8 mouse cellular contexts compared by ENCODE assay signal in genomic region chr4:116708201-116708764, GRCm38 (mm10). TPM values are rescaled to one million over a fixed set of nuclear protein-coding genes. Genes with fewer than 3 reads are reported as not detected.
DNase-seq lines count a peak whose midpoint lies in the region; ATAC-seq and TF ChIP-seq lines count a peak whose summit lies in the region.

Gene Mmachc, minus strand, starts transcription at chr4:116708406.
Gene Ccdc163, plus strand, starts transcription at chr4:116708509.

- H3K27me3 ChIP-seq in kidney, embryonic 14.5 days (ENCODE audit: control insufficient read depth, insufficient read depth, low read length), result no peaks in the 10 kb centered on the region
- H3K27me3 ChIP-seq in limb, embryonic 15.5 days, result no peaks in the 10 kb centered on the region

- peaks cover 5% of the 10 kb centered on the region for H3K36me3 ChIP-seq in kidney, embryonic 14.5 days (ENCODE audit: control insufficient read depth, insufficient read depth, low read length)
- H3K36me3 ChIP-seq in limb, embryonic 15.5 days, result peaks cover 5% of the 10 kb centered on the region

- H3K4me2 ChIP-seq in kidney, embryonic 14.5 days (replicated peaks; ENCODE audit: low read depth, low read length), result peak within 1 kb of the TSS; percentile 64
- peak within 1 kb of the TSS; percentile 81 for H3K4me2 ChIP-seq in limb, embryonic 15.5 days

- TF ChIP-seq CTCF in bone marrow macrophage, adult 2 months (IDR thresholded peaks at IDR 0.05; ENCODE audit: low read depth, low read length), result no peak
- no peak for TF ChIP-seq CTCF in embryonic fibroblast, embryonic 13.5 days (IDR thresholded peaks at IDR 0.05; ENCODE audit: borderline replicate concordance, insufficient read depth, low read length)

- WGBS in kidney, embryonic 14.5 days, result under 1% methylated on average over 29 of the region's 29 CpGs
- under 1% methylated on average over 29 of the region's 29 CpGs for WGBS in limb, embryonic 15.5 days

- H3K4me3 ChIP-seq in bone marrow macrophage, adult 2 months (ENCODE audit: insufficient read depth, low read length), result peak within 1 kb of the TSS; percentile 80
- H3K4me3 ChIP-seq in embryonic fibroblast, embryonic 13.5 days (ENCODE audit: insufficient read depth, low read length), result peak within 1 kb of the TSS; percentile 76
- peak within 1 kb of the TSS; percentile 69 for H3K4me3 ChIP-seq in kidney, embryonic 14.5 days (ENCODE audit: low read length)
- peak within 1 kb of the TSS; percentile 64 for H3K4me3 ChIP-seq in limb, embryonic 15.5 days

- no peak for TF ChIP-seq POLR2A in bone marrow macrophage, adult 2 months (IDR thresholded peaks at IDR 0.05; ENCODE audit: borderline replicate concordance, low read depth, low read length)
- TF ChIP-seq POLR2A in embryonic fibroblast, embryonic 13.5 days (IDR thresholded peaks at IDR 0.05; ENCODE audit: low read depth, low read length), result peak; percentile 81

- peaks cover 9% of the 10 kb centered on the region for H3K4me1 ChIP-seq in bone marrow macrophage, adult 2 months (ENCODE audit: control insufficient read depth, insufficient read depth, low read length)
- H3K4me1 ChIP-seq in embryonic fibroblast, embryonic 13.5 days (ENCODE audit: control insufficient read depth, insufficient read depth, low read length), result 0 out of 2 replicates have a peak, but pooled peaks cover 3% of the 10 kb centered on the region
- H3K4me1 ChIP-seq in kidney, embryonic 14.5 days (ENCODE audit: control insufficient read depth, insufficient read depth, low read length), result 0 out of 2 replicates have a peak, but pooled peaks cover 6% of the 10 kb centered on the region
- H3K4me1 ChIP-seq in limb, embryonic 15.5 days, result peaks cover 15% of the 10 kb centered on the region; the same call in 1 of the 2 replicates

- DNase-seq in A20 (ENCODE audit: low read depth, low spot score), result peak; percentile 96
- peak; percentile 96 to 97 for DNase-seq in heart, adult 9 months (ENCODE audit: low spot score in 2 of 2)
- DNase-seq in monocyte, adult 2 months (ENCODE audit: low read depth in 1 of 2, low spot score in 2 of 2), result peak; percentile 59 to 74
- peak; percentile 93 to 94 for DNase-seq in spleen, postnatal 36 days (ENCODE audit: low spot score in 2 of 2)

- H3K9me3 ChIP-seq in kidney, embryonic 14.5 days (ENCODE audit: control insufficient read depth, low read length), result no peaks in the 10 kb centered on the region
- H3K9me3 ChIP-seq in limb, embryonic 15.5 days, result no peaks in the 10 kb centered on the region

- peak within 1 kb of the TSS; percentile 65 for H3K9ac ChIP-seq in kidney, embryonic 14.5 days (ENCODE audit: low read depth, low read length)
- H3K9ac ChIP-seq in limb, embryonic 15.5 days, result peak within 1 kb of the TSS; percentile 61

- H3K27ac ChIP-seq in bone marrow macrophage, adult 2 months (ENCODE audit: insufficient read depth, low read depth, low read length), result 0 out of 2 replicates have a peak within 1 kb of the TSS, but pooled peaks have one; percentile 7
- H3K27ac ChIP-seq in embryonic fibroblast, embryonic 13.5 days (ENCODE audit: insufficient read depth, low read length), result no peak within 1 kb of the TSS
- H3K27ac ChIP-seq in kidney, embryonic 14.5 days (ENCODE audit: low read depth, low read length), result no peak within 1 kb of the TSS
- peak within 1 kb of the TSS; percentile 65 for H3K27ac ChIP-seq in limb, embryonic 15.5 days

- peak; percentile 98 for ATAC-seq in kidney, embryonic 14.5 days (ENCODE audit: low FRiP score, low TSS enrichment)
- peak; percentile 99 for ATAC-seq in limb, embryonic 15.5 days (ENCODE audit: insufficient number of reproducible peaks, low FRiP score, low TSS enrichment, low read depth)

RNA-seq across cellular contexts. Expression of gene Mmachc, which starts in this region (rescaled TPM):
- 3.6 and 4.5 TPM in 2 replicates for polyA plus RNA-seq in bone marrow macrophage, adult 2 months (2012; ENCODE audit: insufficient read depth, insufficient read length, missing spikeins)
- polyA plus RNA-seq in embryonic fibroblast, embryonic 13.5 days (2011; ENCODE audit: insufficient read length, low read depth, missing spikeins), result 18.6 and 22.6 TPM in 2 replicates
- polyA plus RNA-seq in kidney, embryonic 14.5 days (2014; fragmentation: Nextera tagmentation; extraction: Ambion mirVana), result 19.7 and 25.5 TPM in 2 replicates
- 19.6 and 21.4 TPM in 2 replicates for polyA plus RNA-seq in limb, embryonic 15.5 days (2015; fragmentation: Nextera tagmentation; extraction: Ambion mirVana)

RNA-seq across cellular contexts. Expression of gene Ccdc163, which starts in this region (rescaled TPM):
- 54.8 and 71.5 TPM in 2 replicates for polyA plus RNA-seq in bone marrow macrophage, adult 2 months (2012; ENCODE audit: insufficient read depth, insufficient read length, missing spikeins)
- 21.8 and 33.8 TPM in 2 replicates for polyA plus RNA-seq in embryonic fibroblast, embryonic 13.5 days (2011; ENCODE audit: insufficient read length, low read depth, missing spikeins)
- 36.9 and 39.6 TPM in 2 replicates for polyA plus RNA-seq in kidney, embryonic 14.5 days (2014; fragmentation: Nextera tagmentation; extraction: Ambion mirVana)
- 18.8 and 20.7 TPM in 2 replicates for polyA plus RNA-seq in limb, embryonic 15.5 days (2015; fragmentation: Nextera tagmentation; extraction: Ambion mirVana)

Comparison
In these comparisons a context has a peak if more than half of its experiments do, and no peak if none do; other contexts are left out.
1. H3K27ac ChIP-seq: peak in bone marrow macrophage, adult 2 months (single experiment) and limb, embryonic 15.5 days (single experiment); none in embryonic fibroblast, embryonic 13.5 days (single experiment) and kidney, embryonic 14.5 days (single experiment).
2. Peak in every context shown above with its lines, with median percentiles within 50 percentile points of each other: DNase-seq and H3K4me3 ChIP-seq.